Mouse (Mus musculus) kidney, adult 8-10 months (tissue): ENCODE results near the gene Gng7.
"Not testable (repeated sequence)": the region's sequence is repeated elsewhere in the genome, so short reads cannot be mapped to it uniquely, and the experiment has no call there.

ENCODE experiments used
- DNase-seq, 2 experiments: peaks; one replicate each; pipeline ENCODE4 v3.0.0; 2022

The Gng7 gene

GRCm38 (mm10) chr10:80994621-80995020 is 20.1 kb downstream of the Gng7 start:
- DNase-seq = no peak

- DNase-seq = no peak
These were observed 21.5 kb downstream of the Gng7 start for GRCm38 (mm10) chr10:80993276-80993675.

GRCm38 (mm10) chr10:80991945-80992344 is 22.8 kb downstream of the Gng7 start:
- DNase-seq = no peak

- DNase-seq = no peak
These were observed 23.7 kb downstream of the Gng7 start for GRCm38 (mm10) chr10:80991007-80991406.

DNA sequence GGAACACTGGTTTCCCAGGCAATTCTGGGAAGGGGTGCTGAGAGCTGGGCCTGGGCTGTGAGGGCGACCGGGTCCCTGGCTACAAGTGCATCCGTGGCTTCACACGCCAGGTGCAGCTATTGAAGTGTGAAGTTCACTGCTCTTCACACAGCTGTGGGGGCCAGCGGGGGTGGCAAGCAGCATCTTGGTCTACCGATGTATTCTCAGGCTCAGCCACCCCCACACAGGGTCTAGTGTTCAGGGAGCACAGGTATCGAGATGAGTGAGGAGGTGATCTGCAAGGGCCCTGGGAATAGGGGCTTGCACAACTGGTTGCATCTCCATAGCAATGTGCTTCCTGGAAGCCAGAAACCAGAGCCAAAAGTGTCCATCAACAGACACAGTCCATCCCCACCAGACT is 24.3 kb downstream of the Gng7 start:
- no peak for DNase-seq

GRCm38 (mm10) chr10:80989854-80990253 is 24.9 kb downstream of the Gng7 start:
- DNase-seq = not testable (repeated sequence)

DNA sequence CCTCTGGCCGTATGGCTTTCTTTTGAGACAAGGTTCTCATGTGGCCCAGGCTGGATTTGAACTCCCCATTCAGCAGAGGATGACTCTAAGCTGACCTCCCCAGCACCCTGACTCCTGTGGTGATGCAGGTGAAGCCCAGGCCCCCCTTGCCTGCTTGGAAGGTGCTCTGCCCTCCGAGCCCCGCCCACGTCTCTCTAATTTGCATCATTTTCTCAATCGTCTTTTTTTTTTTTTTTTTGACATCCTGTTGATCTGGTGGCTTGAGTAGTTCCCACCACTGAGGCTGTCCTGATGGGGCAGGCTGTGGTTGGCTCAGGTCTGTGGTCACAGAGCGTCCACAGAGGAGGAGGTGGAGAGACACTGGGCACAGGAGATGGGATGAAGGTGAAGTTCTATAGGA is 25.3 kb downstream of the Gng7 start:
- DNase-seq = no peak

DNA sequence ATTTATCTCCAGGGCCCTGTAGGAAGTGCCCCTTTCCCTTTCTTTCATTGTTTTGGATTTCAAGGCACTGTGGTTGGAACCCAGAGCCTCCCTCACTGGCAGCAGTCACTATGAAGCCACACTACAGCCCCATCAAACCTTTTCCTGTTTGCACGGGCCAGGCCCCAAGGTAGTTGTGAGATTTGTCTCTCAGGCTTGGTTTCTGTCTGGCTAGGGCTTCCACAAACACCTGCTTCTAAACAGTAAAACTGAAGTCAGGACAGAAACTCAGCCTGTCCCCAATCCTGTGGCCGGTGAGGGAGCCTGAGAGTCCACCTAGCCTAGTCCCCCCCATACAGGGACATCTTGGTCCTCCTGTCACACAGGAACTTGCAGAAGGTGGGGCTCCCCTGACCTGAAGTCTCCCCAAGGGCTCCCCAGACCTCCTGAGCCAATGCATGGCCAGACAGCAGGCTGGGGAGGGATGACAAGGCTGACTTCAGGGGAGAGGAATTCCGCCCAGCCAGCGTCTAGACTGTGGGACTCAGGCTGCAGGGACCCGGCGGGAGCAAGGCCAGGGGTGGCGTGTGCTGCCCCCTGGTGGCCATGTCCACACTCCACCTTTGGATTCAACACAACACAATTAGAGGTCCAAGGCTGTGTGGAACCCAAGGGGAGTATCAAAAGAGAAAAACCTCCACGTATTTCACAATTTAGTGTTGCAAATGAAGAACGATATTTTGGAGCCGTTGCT is 26.9 kb downstream of the Gng7 start:
- DNase-seq = peak; percentile 72 to 84

DNA sequence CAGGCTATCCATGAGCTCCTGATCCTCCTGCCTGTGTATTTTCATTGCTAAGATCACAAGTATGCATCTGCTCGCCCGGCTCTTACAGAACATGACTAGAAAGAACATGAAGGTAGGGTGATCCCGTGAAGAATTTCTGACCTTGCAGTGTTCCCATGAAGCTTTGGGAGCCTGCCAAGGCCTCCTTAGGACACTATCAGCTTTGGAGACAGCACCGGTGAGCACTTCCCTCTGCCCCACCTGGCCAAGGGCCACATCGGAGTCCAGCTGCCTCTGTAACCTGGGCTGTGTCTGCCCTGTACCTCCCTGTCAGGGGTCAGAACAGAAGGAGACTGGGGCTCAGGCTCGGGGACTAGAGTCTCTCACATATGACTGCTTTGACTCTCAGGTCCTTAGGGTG is 28.0 kb downstream of the Gng7 start:
- DNase-seq = peak; percentile 57 to 66

GRCm38 (mm10) chr10:80985970-80986701 is 28.6 kb downstream of the Gng7 start:
- DNase-seq = no peak

GRCm38 (mm10) chr10:80985241-80985969 is 29.3 kb downstream of the Gng7 start:
- no peak for DNase-seq

DNA sequence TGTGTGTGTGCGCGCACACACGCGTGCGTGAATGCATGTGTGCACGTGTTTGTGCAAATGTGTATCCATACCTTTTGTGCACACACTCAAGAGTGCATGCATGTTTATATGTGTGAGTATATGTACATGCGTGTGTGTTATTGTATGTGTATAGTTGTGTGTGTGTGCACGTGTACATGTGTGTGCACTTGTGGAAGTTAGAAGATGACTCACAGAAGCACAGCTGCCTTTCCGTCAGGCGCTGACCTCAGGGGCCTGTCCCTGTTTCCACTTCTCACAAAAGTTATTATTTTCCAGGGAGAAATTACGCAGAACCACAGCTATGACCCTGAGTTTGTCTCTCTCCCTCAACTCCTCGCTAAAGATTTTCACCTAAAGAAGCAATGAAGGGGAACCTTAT is 30.5 kb downstream of the Gng7 start:
- no peak for DNase-seq

- peak in 1 of 2 experiments; percentile 47 for DNase-seq
These were observed 32.4 kb downstream of the Gng7 start for GRCm38 (mm10) chr10:80982381-80982780.

DNA sequence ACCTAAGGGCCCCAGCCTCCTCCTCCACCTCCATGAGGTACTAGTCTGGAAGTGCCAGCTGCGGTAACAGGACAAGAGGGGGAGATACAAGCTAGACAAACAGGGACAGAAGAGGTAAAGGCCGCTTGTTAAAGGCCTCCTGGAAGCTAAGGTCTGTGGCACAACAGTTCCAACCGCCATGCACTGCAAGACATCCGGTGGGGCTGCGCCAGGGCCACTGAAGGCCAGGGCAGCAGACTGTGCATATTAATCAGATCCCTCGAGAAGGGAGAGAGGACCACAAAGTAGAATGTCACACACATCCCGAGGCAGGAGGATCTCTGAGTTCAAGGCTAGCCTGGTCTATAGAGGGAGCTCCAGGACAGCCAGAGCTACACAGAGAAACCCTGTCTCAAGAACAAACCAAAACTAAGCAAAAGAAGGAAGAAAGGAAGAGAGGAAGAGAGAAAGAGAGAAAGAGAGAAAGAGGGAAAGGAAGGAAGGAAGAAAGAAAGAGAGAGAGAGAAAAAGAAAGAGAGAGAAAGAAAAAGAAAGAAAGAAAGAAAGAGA is 33.1 kb downstream of the Gng7 start:
- DNase-seq = no peak

- peak; percentile 80 to 88 for DNase-seq
These were observed 39.3 kb downstream of the Gng7 start for GRCm38 (mm10) chr10:80975478-80975877.

DNA sequence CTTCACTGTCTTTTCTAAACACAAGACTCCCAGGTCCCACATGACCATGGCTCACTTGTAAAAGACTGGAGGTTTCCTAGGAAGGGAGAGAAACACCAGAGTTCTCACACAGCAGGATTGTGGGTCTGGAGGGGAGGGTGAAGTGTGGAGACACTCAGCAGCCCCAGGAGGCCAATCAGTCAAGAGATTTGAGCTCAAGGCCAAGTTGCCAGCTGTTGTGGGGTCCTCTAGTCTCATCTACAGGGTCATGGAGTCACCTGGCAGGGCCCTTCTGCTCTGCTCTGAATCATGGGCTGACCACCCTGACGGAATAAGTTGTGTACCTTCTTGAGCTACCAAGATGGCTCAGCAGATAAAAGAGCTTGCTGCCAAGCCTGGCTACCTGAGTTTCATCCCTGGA is 41.0 kb downstream of the Gng7 start:
- no peak for DNase-seq

GRCm38 (mm10) chr10:80972071-80972987 is 42.4 kb downstream of the Gng7 start:
- DNase-seq = peak; percentile 56 to 67

DNA sequence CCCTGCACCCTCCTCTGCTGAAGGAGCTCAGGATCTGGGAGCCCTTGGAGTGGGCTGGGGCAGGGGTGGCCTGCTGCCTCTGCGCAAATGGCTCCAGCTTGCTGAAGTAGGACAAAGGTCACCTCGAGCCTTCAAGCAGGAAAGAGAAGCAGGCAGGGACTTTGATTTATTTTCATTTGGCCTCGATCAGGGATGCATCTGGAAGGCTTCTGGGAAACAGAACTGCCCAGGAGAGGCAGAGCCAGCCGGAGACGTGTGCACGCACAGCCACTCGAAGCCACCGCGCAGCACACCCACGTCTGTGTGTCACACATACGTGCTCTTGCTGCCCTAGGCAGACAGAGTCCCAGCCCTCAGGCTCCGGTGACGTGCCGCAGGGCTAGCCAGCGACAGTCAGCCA is 43.2 kb downstream of the Gng7 start:
- DNase-seq = peak; percentile 74 to 84

GRCm38 (mm10) chr10:80970159-80970558 is 44.6 kb downstream of the Gng7 start:
- DNase-seq = no peak

DNA sequence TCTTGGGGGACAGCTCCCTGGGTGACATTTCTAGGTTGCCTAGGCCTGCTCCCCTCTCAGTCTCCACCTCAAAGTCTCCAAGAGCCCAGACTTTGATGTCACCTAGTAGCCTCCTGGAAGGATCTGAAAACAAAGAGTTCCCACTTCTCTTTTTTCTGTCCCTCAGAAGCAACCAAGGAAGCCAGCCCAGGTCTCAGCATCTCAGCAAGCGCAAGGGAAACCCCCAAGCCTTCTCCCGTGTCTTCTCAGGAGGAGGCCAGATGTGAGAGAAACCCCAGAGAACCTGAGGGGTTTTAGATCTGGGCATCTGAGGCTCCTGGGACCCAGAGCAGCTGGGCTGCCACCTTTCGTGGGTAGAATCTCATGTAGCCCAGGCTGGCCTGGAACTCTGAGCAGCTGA is 45.4 kb downstream of the Gng7 start:
- no peak for DNase-seq

DNA sequence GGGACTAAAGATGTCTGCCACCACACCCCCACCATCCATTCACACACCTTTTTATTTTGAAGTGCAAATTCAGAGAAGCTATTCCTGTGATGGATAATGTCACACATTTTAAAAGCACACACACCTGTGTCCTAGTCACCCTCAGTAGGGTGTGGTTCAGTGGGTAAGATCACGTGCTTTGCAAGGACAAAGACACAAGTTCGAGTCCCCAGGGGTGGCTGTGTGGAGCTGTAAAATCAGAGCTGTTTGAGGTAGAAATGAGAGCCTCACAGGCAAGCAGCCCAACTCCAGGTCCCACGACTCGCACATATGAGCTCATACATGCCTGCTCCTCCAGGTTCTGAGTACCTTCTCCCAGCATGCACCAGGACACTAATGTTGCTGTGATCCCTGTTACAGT is 46.6 kb downstream of the Gng7 start:
- no peak for DNase-seq

DNA sequence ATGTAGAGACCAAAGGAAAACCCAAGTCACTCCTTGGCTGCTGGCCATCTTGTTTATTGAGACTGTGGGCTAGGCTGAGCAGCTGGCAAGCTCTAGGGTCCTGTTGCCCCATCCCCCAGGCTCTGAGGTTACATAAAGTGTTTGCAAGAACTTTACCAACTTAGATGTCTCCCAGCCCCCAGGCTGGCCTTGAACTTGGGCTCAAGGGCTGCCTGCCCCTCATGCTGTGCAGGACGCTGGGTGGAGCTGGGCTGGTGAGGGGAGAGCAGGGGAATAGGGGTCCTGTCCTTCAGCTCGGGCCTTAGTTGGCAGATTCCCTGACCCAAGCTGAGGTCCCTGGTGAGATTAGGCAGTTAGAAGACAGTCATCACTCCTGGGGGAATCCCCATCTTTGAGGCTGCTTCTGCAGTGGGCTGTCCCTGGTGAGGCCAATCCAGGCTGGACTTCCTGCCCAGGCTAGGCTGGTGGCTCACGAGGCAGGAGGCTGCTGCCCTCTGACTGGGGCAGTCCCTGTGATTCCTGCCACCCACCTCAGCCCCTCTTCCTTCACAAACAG is 47.6 kb downstream of the Gng7 start:
- DNase-seq = no peak
